Mouse (Mus musculus) lung, embryonic 16.5 days (tissue): ENCODE results near the gene Srpx2. TPM values are rescaled to one million over a fixed set of nuclear protein-coding genes. Genes with fewer than 3 reads are reported as not detected.

Experiments
- ATAC-seq: fragments of 200-750 bp; cut with Nextera tagmentation; 2 replicates; pipeline ENCODE4 v1.8.0; 2017; ENCODE audit warnings: low read depth, mild to moderate bottlenecking, moderate library complexity
- H3K27ac ChIP-seq: fragments of 300-500 bp; sonication (generic); 2 replicates; pipeline ENCODE4 v1.5.1; 2014; ENCODE audit warnings: mild to moderate bottlenecking, control low read depth, low read length
- H3K27me3 ChIP-seq: fragments of 300-500 bp; sonication (generic); 2 replicates; pipeline ENCODE4 v1.6.1; 2014; ENCODE audit warnings: low read depth, low read length, mixed read lengths; ENCODE audit not compliant: control insufficient read depth, insufficient read depth
- H3K36me3 ChIP-seq: fragments of 300-500 bp; sonication (generic); 2 replicates; pipeline ENCODE4 v1.6.1; 2014; ENCODE audit warnings: low read length; ENCODE audit not compliant: control insufficient read depth, insufficient read depth
- H3K4me1 ChIP-seq: fragments of 300-500 bp; sonication (generic); replicated peaks from 2 replicates; pipeline ENCODE4 v1.6.1; 2014; ENCODE audit warnings: low read length, mixed read lengths; ENCODE audit not compliant: control insufficient read depth, insufficient read depth
- H3K4me2 ChIP-seq: fragments of 300-500 bp; sonication (generic); 2 replicates; pipeline ENCODE4 v1.6.1; 2014; ENCODE audit warnings: low read depth, low read length, control low read depth
- H3K4me3 ChIP-seq: fragments of 300-500 bp; sonication (generic); 2 replicates; pipeline ENCODE4 v1.5.1; 2014; ENCODE audit warnings: mild to moderate bottlenecking, low read length, control low read depth
- H3K9ac ChIP-seq: fragments of 300-500 bp; sonication (generic); 2 replicates; pipeline ENCODE4 v1.6.1; 2014; ENCODE audit warnings: low read length, control low read depth
- H3K9me3 ChIP-seq: fragments of 300-500 bp; sonication (generic); 2 replicates; pipeline ENCODE4 v1.6.1; 2016; ENCODE audit warnings: low read length; ENCODE audit not compliant: control insufficient read depth
- WGBS: fragments of 180-500 bp; shearing (Covaris S2); extraction: QIAGEN DNeasy Blood & Tissue Kit; methylation state at CpG from one replicate; pipeline ENCODE4 v1.1.7; 2014; 5-methylcytosine and 5-hydroxymethylcytosine counted together
- polyA plus RNA-seq: library from polyadenylated mRNA; unstranded; fragments of >200 nt; fragmentation: Nextera tagmentation; extraction: Ambion mirVana; gene quantifications from 2 replicates; pipeline ENCODE4 v1.2.1, GENCODE M21; 2015

Srpx2 gene
- polyA plus RNA-seq, 1 experiment from 2014 or later = 17.1 TPM

- no peak overlapping the region for H3K27ac ChIP-seq
- H3K36me3 ChIP-seq = no peaks in the 10 kb centered on the region
- no peaks in the 10 kb centered on the region for H3K9me3 ChIP-seq
- no peaks in the 10 kb centered on the region for H3K4me1 ChIP-seq
- no peak overlapping the region for H3K4me2 ChIP-seq
- no peak for ATAC-seq
- no peaks in the 10 kb centered on the region for H3K27me3 ChIP-seq
- WGBS = 62% methylated on average over 5 of the region's 5 CpGs
- no peak overlapping the region for H3K9ac ChIP-seq
- H3K4me3 ChIP-seq = no peak overlapping the region
These were observed 18.5 kb downstream of the Srpx2 start for GRCm38 (mm10) chrX:133926760-133927159.

DNA sequence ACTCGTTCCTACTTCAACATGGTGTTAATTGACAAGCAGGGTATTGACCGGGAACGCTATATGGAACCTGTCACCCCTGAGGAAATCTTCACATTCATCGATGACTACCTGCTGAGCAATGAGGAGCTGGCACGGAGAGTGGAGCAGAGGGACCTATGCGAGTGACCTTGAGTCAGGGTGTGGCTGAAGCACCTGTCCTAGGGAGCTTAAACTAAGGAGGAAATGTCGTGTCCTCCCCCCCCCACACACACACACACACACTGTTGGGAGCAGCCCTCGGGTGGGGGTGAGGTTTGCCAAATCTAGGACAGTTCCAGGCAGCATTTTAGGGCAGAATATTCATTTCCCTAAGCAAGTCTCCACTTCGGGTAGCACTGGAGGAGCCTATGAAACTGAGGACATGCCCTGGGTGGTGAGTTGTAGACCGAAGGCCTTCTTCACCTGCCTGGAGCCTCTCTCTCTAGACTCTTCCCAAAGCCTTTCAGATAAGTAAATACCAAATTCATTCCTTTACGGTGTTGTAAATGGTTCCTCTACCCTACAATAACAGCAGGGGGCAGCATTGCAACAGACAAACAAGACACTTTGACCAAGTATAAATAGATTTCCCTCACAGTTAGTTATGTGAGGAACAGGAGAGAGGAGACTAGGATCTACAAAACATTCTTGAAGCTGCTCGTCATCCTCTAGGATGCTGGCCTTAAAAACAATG, 23.2 kb downstream of the Srpx2 start:
- no peak overlapping the region for H3K4me2 ChIP-seq
- no peaks in the 10 kb centered on the region for H3K4me1 ChIP-seq
- no peaks in the 10 kb centered on the region for H3K27me3 ChIP-seq
- H3K27ac ChIP-seq = no peak overlapping the region
- no peaks in the 10 kb centered on the region for H3K36me3 ChIP-seq
- WGBS = 56% methylated on average over 12 of the region's 12 CpGs
- H3K9ac ChIP-seq = no peak overlapping the region
- no peak overlapping the region for H3K4me3 ChIP-seq
- no peak for ATAC-seq
- no peaks in the 10 kb centered on the region for H3K9me3 ChIP-seq

DNA sequence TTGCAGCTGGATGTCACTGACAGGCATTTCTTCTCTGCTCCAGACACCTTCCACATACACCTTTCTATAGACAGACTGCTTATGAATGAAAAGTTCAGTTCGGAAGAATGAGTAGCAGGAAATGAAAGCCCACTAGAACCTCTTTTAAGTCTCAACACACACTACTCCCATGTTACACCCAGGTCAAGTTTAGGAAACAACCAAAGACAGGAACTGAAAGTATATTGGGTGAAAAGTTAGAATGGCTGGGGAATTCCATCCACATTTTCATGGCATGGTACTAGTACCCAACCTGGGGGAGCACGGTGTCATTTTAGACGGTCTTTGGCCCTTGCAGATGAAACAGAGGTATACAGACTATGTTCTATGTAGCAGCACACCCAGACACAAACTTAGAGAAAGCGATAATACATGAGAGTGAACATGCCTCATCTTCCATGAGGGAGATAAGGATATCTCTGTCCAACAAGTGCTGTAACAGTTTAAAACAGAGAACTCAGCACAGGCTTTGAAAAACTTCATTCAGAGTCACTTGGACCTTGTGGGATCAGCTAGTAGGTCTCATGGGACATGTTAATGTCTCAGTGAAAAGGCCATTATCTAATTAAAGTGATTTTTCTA, 28.5 kb downstream of the Srpx2 start:
- no peak overlapping the region for H3K9ac ChIP-seq
- no peak for ATAC-seq
- 75% methylated on average over 4 of the region's 4 CpGs for WGBS
- H3K27ac ChIP-seq = no peak overlapping the region
- no peak overlapping the region for H3K4me3 ChIP-seq
- H3K27me3 ChIP-seq = no peaks in the 10 kb centered on the region; the same call in 1 of the 2 replicates
- H3K9me3 ChIP-seq = no peaks in the 10 kb centered on the region
- H3K4me2 ChIP-seq = no peak overlapping the region
- no peaks in the 10 kb centered on the region for H3K4me1 ChIP-seq
- no peaks in the 10 kb centered on the region for H3K36me3 ChIP-seq

DNA sequence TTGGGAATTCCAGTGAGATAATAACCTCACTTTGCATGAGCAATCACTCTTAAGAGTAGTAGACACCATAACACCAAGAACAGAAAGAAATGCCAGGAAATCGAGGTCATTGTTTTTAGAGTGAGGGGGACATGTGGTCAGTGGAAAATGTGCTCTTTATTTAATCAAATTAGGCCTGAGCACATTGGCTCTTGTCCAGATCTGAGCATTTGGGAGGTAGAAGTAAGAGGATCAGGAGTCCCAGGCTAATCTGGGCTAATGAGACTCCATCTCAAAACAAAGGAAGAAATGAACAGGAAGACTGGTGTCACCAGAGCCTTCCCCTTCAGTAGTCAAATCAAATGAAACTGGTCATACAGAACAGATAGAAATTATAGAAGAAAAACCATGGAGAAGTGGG, 31.3 kb downstream of the Srpx2 start:
- ATAC-seq = no peak
- Histone ChIP-seq H3K4me3 (no peak overlapping the region), H3K27me3 (no peaks in the 10 kb centered on the region; the same call in 1 of the 2 replicates), H3K36me3 (no peaks in the 10 kb centered on the region), H3K4me2 (no peak overlapping the region), H3K27ac (no peak overlapping the region), H3K4me1 (no peaks in the 10 kb centered on the region), H3K9me3 (no peaks in the 10 kb centered on the region), H3K9ac (no peak overlapping the region)
- WGBS = 38% methylated on average over 1 of the region's 1 CpGs

DNA sequence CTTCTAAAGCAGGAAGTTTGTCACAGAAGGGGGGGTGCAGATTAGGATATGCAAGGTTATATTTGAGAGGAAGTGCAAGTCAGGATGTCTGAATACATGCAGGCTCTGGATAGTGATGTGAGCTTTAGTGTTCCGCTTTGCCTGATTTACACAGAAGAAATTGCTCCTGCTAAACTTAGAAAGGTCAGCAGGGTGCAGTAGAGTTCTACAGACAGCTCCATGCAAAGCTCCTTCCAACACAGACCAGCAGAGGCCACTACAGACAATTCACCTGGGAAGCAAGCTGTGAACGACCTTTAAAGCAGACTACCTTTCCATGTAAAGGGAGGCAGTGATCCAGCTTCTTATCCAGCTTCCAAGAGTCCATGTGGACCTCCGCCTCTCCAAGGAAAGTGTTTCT, 39.2 kb downstream of the Srpx2 start:
- Histone ChIP-seq H3K27ac (no peak overlapping the region), H3K4me2 (no peak overlapping the region), H3K27me3 (no peaks in the 10 kb centered on the region), H3K4me1 (no peaks in the 10 kb centered on the region), H3K4me3 (no peak overlapping the region), H3K36me3 (no peaks in the 10 kb centered on the region), H3K9me3 (no peaks in the 10 kb centered on the region), H3K9ac (no peak overlapping the region)
- peak; percentile 43; the same call in 1 of the 2 replicates for ATAC-seq
- 30% methylated on average over 3 of the region's 3 CpGs for WGBS

DNA sequence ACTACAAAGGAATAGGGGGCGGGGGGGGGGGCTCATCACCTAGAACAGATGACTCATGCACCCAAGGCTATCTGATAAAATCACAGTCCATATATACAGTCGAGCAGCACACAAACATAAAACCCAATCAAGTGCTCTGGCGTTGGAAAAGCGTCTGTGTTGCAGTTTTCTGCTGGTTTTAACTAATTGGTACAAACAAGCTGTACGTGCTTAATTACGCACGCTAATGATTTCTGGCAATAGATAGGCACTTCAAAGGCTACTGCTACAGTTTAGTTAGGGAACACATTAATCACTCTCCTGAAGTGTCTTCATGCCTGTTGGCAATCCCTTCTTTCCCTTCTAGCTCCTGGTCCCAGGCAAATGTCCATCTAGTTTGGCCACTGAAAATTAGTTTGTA, 46.4 kb downstream of the Srpx2 start:
- H3K9ac ChIP-seq = no peak overlapping the region
- no peaks in the 10 kb centered on the region for H3K4me1 ChIP-seq
- no peak overlapping the region for H3K27ac ChIP-seq
- H3K36me3 ChIP-seq = no peaks in the 10 kb centered on the region
- H3K9me3 ChIP-seq = no peaks in the 10 kb centered on the region
- H3K4me2 ChIP-seq = no peak overlapping the region
- WGBS = 41% methylated on average over 7 of the region's 7 CpGs
- no peaks in the 10 kb centered on the region for H3K27me3 ChIP-seq
- no peak for ATAC-seq
- no peak overlapping the region for H3K4me3 ChIP-seq

DNA sequence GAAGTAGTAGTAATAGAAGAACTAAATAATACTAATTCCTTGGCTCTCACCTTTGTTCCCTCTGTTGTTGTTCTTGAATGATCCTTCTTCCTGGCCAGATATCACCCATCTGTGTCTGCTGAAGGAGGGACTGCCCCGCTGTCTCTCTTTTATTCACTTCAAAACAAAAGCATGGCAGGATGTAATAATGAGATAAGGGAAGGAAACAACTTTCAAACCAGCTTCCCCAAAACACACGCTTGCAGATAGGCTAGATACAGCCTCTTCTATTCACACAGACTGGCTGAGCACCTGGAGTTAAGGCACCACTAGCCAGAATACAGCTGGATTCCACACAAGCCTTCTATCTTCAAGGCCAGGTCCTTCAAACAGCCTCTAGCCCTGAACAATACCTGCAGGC, 52.4 kb downstream of the Srpx2 start:
- no peak for ATAC-seq
- Histone ChIP-seq H3K27ac (no peak overlapping the region), H3K9ac (no peak overlapping the region), H3K4me2 (no peak overlapping the region), H3K36me3 (no peaks in the 10 kb centered on the region), H3K4me3 (no peak overlapping the region), H3K4me1 (no peaks in the 10 kb centered on the region), H3K9me3 (no peaks in the 10 kb centered on the region), H3K27me3 (no peaks in the 10 kb centered on the region)
- 55% methylated on average over 2 of the region's 2 CpGs for WGBS

DNA sequence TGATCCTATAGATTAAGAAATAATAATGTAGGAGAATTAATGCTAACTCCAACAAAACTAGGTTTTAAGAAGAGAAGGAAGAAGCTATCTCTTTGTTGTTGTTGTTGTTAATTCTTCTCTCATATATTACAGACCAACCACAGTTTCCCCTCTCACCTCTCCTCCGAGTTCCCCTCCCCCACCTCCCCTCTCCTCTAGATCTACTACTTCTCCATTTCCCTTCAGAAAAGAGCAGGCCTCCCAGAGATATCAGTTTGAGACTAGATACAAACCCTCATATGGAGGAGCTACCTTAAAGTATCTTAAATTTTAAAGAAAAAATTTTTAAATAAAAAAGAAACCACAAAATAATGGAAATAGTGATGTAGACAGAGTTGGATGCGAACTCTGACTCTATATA, 56.4 kb downstream of the Srpx2 start:
- WGBS = 64% methylated on average over 2 of the region's 2 CpGs
- H3K9ac ChIP-seq = no peak overlapping the region
- H3K4me1 ChIP-seq = no peaks in the 10 kb centered on the region
- no peak for ATAC-seq
- no peaks in the 10 kb centered on the region for H3K9me3 ChIP-seq
- no peaks in the 10 kb centered on the region for H3K36me3 ChIP-seq
- H3K27ac ChIP-seq = no peak overlapping the region
- H3K4me2 ChIP-seq = no peak overlapping the region
- no peaks in the 10 kb centered on the region for H3K27me3 ChIP-seq
- no peak overlapping the region for H3K4me3 ChIP-seq

DNA sequence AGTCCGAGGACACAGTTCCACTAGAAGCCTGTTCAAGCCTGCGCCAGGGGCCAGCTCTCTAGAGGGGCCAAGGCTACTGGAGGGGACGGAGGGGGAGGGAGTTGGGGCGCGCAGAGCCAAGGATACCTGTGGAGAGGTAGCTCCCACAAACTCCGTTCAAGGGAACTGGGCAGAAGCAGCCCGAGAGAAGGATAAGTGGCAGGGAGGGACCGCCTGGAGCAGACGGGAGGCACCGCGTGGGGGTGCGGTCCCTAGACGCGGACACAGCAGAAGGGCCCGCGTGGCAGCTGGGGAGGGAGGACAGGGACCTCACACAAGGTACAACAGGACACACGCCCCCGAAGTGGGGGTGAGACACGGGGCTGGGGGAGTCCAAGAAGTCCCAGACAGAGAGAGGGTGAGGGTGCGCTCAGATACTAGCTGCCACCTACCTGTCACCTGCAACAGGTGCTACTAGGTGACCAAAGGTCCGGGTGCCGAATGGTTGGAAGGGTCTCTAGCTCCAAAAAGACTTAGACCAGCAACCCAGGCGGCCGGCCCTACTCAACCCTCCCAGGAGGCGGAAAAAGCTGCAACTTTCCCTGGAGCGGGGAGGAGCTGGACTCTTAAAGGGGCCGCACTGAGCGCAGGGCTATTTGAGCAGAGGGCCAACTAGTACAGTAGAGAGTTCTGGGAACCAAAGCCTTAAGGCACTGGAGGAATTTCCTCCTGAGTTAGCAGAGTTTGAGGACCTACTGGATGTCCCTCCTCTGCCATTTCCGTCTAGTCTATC, 73.2 kb downstream of the Srpx2 start, which contains the start of gene Sytl4:
Gene Sytl4 (minus strand): TSS at position 582 of the 772 bp plus-strand sequence.
- WGBS = 14% methylated on average over 29 of the region's 29 CpGs
- Histone ChIP-seq H3K27me3 (no peaks in the 10 kb centered on the region; the same call in 1 of the 2 replicates), H3K4me2 (peak within 1 kb of the TSS; percentile 63), H3K9ac (peak within 1 kb of the TSS; percentile 69), H3K4me1 (no peaks in the 10 kb centered on the region), H3K27ac (no peak within 1 kb of the TSS), H3K9me3 (no peaks in the 10 kb centered on the region), H3K36me3 (no peaks in the 10 kb centered on the region), H3K4me3 (peak within 1 kb of the TSS; percentile 59)
- ATAC-seq = peak; percentile 89
